Mouse (Mus musculus) inflammation-experienced regulatory T-cells, adult 6 months (primary cell): ENCODE results near the gene Slc9a5. TPM values are rescaled to one million over a fixed set of nuclear protein-coding genes. Genes with fewer than 3 reads are reported as not detected.

Source experiments
- ATAC-seq: one replicate; pipeline ENCODE4 v1.8.0; 2017
- polyA plus RNA-seq, 3 experiments: library from polyadenylated mRNA; unstranded; fragments of 100-300 nt; shearing (Covaris generic); gene quantifications; one replicate each; pipeline ENCODE4 v1.2.1; 2017

Slc9a5 gene
- polyA plus RNA-seq, 3 experiments from 2014 or later: 0.28 to 1.3 (median 0.42) TPM

- peak; percentile 97 for ATAC-seq
Observed at GRCm38 (mm10) chr8:105326141-105326672, 22.4 kb upstream of the Slc9a5 start, which contains the start of the genes Lrrc29 and Tmem208. Lrrc29 (minus strand) TSS chr8:105326278. Tmem208 (plus strand) TSS chr8:105326354.

DNA sequence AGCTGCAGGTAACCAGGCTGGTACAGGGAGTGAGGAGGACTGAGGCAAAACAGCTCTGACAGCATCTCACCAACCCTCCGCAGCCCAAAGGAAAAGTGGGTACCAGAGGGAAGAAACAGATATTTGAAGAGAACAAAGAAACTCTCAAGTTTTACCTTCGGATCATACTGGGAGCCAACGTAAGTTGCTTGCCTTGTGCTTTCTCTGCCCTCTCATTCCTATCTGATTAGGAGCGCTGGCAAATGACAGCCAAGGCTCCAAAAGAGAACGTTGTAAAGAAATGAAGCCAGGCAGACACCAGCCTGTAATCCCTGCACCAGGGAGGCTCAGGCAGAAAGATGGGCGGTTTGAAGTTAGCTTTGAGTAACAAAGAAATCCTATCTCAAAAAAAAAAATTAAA is 21.7 kb upstream of the Slc9a5 start:
- ATAC-seq: no peak

GRCm38 (mm10) chr8:105330325-105330724 is 18.3 kb upstream of the Slc9a5 start:
- ATAC-seq: no peak

DNA sequence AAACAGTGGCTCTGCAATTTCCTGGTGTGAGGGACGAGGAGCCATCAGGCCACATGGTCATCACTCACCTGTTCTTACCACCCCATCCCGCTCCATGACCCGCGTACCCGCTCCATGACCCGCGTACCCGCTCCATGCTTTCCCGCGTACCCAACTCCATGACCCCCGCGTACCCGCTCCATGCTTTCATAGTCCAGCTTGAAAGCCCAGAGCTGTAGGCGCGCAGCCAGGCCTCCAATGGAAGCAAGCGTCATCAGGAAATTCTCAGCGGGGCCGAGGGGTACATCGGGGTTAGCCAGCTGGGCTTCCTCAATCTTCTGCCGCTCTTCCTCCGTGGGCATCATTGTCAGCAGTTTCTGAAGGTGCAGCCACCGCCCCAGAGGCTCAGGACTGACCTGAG is 17.2 kb upstream of the Slc9a5 start:
- no peak for ATAC-seq

- ATAC-seq: no peak
Observed at GRCm38 (mm10) chr8:105331931-105332330, 16.7 kb upstream of the Slc9a5 start.

DNA sequence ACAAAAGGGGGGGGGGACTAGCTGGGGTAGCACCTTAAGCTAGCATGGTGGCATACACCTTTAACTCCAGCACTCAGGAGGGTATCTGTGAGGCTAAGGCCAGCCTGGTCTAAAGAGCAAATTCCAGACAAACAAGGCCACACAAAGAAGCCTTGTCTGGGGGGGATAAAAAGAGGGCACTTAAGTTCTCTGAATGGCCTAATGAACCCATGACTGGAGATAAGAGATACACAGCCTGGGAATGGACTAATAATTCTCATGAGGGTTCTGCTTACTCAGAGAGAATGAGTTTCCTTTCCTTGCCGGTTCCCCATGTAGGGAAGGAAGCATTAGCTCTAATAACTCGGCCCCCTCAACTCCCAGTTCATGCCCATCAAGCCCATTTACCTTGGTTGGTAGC is 16.1 kb upstream of the Slc9a5 start:
- no peak for ATAC-seq

DNA sequence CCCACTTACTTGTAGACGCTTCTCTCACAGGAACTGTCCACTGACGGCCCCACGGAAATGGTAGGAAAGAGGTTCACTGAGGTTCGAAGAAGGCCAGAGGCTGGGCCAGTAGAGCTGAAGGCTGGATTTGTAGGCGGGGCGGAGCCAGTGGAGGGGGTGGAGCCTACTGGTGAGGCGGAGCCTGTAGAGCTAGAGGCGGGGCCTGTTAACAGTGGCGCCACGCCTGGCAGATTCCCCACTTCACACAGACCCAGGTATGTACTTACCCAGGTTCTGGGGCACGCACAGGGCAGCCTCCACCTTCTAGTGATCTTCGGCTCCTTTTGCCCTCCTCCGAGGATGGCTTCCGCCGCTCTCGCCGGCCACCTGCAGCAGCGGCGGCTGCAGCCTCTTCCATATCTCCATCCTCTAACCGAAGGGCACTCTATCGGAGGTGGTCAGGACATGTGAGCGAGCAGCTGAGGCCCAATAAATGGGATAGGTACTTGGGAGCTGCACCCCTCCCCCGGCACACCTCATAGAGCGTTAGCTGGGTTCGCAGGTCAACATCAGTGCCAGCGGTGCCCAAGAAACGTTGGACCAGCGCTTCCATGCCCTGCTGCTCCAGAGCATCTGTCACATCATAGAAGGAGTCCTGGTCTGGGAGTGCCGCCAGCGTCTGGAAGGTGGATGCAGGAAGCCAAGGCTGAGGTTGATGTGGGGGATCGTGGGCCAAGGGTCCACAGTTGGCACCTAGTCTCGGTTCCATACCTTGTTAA is 12.1 kb upstream of the Slc9a5 start:
- no peak for ATAC-seq

GRCm38 (mm10) chr8:105338992-105339391 is 9.7 kb upstream of the Slc9a5 start:
- no peak for ATAC-seq

GRCm38 (mm10) chr8:105339886-105340635 is 8.6 kb upstream of the Slc9a5 start:
- ATAC-seq: no peak

DNA sequence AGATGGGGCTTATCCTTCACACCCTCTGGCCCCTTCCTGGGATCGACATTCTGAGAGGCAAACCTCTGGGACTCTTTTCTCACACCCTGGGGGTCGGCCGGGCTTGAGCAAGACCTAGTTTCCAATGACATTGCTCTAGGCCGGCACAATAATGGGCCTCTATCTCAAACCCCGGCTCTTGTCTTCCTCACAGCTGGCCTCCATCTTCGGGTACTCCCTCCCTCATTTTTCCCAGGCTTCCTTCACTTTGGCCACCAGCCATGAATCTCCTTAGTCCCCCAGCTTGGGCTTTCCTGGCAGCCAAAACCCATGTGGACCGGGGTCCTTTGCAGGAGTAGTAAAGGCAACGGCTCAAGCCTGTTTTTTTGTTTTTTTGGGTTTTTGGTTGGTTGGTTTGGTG is 7.2 kb upstream of the Slc9a5 start:
- no peak for ATAC-seq

DNA sequence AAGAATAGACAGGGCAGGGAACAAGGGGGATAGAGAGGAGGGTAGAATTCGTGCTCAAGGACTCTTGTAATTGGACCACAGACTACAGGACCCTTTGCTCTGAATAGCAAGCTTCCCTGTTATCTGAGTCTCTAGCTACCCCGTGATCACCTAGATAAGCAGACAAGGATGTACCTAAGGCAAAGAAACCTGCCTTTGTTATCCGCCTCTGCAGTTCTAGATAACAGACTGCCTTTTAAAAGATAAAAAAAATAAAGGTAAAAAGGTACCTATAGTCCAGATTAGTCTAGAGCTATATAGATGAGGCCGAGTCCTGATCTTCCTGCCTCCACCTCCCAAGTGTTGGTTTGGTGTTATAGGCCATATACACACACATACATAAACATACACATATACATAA is 5.9 kb upstream of the Slc9a5 start:
- ATAC-seq: no peak

GRCm38 (mm10) chr8:105343791-105344574 is 4.7 kb upstream of the Slc9a5 start:
- ATAC-seq: no peak

DNA sequence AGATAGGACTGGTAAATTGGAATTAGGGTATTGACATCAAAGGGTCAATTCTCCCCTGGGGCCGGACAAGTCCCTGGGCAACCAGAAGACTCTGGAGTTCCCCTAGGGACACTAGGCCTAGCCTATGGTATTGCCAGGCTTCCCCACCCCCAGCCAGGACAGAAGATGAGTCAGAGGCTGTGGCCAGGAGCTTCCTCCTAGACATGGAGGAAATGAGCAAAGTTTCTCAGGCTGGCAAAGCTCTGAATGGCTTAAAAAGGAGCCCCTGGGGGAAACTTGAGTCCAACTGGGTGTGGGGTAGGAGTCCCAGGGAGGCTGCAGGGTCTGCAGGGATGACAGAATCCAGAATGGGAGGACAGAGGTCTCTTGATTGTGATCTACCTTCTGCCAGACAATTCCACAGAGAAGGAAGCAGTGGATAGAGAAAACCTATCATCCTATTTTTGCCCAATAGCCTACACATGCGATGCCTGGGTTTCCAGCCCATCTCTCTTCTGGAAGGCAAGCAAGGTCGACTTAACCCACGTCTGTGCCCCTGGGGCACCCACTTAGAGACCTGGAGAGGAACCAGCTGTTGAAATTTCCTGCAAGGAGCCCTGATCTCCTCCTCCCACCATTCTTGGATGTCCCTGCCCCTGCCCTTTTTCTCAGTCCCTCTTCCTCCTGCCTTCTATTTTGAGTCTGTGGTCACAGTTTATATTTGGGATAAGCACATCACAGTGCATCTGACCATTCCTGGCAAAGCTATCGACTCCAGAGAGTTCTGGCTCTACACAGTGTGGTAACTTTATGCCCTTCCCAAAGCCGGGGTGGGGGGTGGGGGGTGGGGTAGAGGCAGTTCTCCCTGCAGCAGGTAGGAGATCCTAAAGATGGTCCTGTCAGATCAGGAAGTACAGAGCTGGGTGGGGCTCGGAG is 3.3 kb upstream of the Slc9a5 start:
- ATAC-seq: no peak

DNA sequence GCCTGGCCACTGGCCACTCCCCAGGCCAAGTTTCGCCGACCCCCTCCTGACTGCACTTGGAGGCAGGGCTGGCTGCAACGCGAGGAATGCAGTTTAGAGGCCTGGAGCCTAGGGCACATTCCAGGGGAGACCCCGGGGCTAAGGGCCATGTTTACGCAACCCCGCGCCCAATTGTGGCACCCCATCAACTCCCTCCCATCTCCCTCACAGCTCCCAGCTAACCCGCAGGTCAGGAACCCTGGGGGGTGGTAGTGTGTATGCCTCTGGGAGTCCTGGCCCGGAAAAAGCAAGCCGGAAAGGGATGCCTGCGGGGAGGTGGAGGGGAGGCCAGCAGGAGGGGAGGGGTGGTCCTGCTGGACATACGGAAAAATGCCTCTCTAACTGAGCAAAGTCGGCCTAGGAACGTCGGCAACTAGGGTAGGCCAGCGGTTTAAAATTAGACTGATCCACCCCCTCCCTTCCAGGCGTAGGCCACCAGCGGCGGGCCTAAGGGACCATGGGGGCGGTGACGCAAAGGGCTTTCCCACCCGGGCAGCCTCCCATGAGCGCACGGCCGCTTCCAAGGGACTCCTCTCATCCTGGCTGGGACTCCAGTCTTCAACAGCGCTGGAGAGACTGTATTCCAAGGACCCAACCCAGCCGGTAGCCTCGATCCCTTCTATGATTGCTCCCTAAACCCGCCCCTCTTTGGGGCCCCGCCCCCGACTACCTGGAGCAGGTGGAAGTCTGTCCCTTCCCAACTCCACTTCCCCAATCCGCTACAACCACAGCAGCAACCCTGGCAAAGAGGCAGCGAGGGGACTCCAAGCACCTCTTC is 1.8 kb upstream of the Slc9a5 start:
- ATAC-seq: no peak

DNA sequence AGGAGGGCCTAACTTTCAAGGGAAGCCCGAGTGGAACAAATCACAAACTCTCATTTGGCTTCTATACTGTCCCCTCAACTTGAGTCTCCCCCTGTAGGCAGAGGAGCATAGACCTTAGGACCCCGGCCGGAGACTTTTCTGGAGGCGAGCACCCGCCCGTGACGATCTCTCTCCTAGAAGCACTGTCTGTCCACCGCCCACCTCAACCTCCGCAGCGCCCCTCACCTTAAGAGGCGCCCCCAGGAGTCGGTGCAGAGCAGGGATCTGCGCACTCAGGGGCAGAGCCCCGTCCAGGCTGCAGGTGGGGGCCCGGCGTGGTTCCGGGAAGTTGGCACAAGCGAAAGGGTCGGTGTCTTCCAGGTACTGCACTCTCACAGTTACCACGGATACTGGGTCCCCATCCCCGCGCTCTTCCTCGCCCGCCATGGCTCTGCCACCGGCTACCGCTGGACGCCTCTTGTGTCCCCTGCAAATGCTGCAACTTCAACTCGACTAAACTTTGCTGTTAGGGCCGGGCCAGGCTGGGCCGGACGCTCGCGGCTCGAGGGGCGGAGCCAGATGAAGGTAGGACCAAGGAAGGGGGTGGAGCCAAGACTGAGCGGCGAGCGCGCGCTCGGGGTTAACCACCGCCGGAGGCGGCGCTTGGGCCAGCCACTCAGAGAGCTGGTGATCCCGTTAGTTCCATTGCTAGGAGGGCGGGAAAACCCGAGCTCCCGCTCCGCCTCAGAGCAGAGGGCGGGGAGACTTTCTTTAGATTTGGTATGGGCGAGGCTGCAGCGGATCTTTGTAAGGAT is 1.0 kb upstream of the Slc9a5 start, which contains the start of gene Fhod1:
Gene Fhod1, minus strand, starts transcription at position 526 of the 794 bp plus-strand sequence.
- peak; percentile 93 for ATAC-seq

DNA sequence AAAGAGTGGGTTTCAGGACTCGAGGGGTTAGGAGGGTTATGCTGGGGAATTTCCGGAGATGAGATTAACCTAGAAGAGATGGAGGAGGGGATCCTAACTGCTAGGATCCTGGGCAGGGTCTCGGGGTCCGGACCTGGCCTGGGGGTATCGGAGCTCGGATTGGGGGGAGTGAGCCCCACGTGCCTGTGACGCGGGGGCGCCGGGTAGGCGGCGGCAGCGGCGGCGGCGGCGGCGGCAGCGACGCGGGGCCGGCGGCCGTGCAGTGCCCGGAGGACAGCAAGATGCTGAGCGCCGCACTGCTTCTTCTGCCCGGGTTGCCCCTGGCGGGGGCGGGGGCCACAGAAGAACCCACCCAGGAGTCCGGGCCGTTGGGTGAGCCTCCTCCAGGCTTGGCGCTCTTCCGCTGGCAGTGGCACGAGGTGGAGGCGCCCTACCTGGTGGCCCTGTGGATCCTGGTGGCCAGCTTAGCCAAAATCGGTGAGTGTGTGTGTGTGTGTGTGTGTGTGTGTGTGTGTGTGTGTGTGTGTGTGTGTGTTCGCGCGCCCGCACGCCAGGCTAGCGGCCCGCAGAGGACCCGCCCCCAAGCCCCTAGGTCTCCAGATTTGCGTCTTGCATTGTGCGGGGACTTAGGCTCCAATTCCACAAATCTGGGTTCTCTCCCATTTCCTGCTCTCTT is 591 bp downstream of the Slc9a5 start:
- ATAC-seq: no peak

GRCm38 (mm10) chr8:105350186-105350585 is 1.5 kb downstream of the Slc9a5 start:
- no peak for ATAC-seq

GRCm38 (mm10) chr8:105353583-105354135 is 5.0 kb downstream of the Slc9a5 start:
- no peak for ATAC-seq

- ATAC-seq: no peak
Observed at GRCm38 (mm10) chr8:105354549-105354948, 5.9 kb downstream of the Slc9a5 start.
